Mouse (Mus musculus) bone marrow macrophage, adult 2 months (primary cell): ENCODE results near the gene Poldip2.

ENCODE experiments used
- CTCF ChIP-seq: IDR thresholded peaks from 2 replicates; pipeline ENCODE4 v1.5.1; 2012; ENCODE audit warnings: low read depth, mild to moderate bottlenecking, low read length, moderate library complexity
- POLR2A ChIP-seq: IDR thresholded peaks from 2 replicates; pipeline ENCODE4 v1.6.1; 2012; ENCODE audit warnings: mild to moderate bottlenecking, low read depth, low read length, borderline replicate concordance

GRCm38 (mm10) chr11:78513106-78513790, 1.3 kb downstream of the Poldip2 start:
- TF ChIP-seq CTCF (no peak), POLR2A (no peak)
